Mouse (Mus musculus) frontal cortex, adult 2 months (tissue): ENCODE results near the gene Vezt. TPM values are rescaled to one million over a fixed set of nuclear protein-coding genes. Genes with fewer than 3 reads are reported as not detected.

Experiments
- DNase-seq, 2 experiments: peaks; one replicate each; pipeline ENCODE4 v3.0.0; 2022; ENCODE audit warnings: low spot score in 1 of 2; ENCODE audit errors: extremely low spot score in 1 of 2
- polyA plus RNA-seq: library from polyadenylated mRNA; depleted of rRNA; stranded (reverse); fragments of >200 nt; gene quantifications from 2 replicates; pipeline ENCODE4 v1.2.3, GENCODE M21; 2012

Vezt gene
- polyA plus RNA-seq, 1 experiment, result 38.8 TPM

- DNase-seq, result no peak
Observed at GRCm38 (mm10) chr10:94038366-94039260, 3.0 kb upstream of the Vezt start.

GRCm38 (mm10) chr10:94037596-94037995 lies 2.0 kb upstream of the Vezt start:
- DNase-seq, result no peak

- DNase-seq, result no peak
Observed at GRCm38 (mm10) chr10:94037196-94037595, 1.6 kb upstream of the Vezt start.

GRCm38 (mm10) chr10:94036375-94036758 lies 750 bp upstream of the Vezt start:
- DNase-seq, result peak in 1 of 2 experiments; percentile 35

GRCm38 (mm10) chr10:94034876-94035657 lies 550 bp downstream of the Vezt start:
- DNase-seq, result peak in 1 of 2 experiments; percentile 4

- no peak for DNase-seq
Observed at GRCm38 (mm10) chr10:94031164-94031563, 4.5 kb downstream of the Vezt start.

- no peak for DNase-seq
Observed at GRCm38 (mm10) chr10:94028493-94028892, 7.1 kb downstream of the Vezt start.

- DNase-seq, result no peak
Observed at GRCm38 (mm10) chr10:94025079-94025478, 10.5 kb downstream of the Vezt start.

GRCm38 (mm10) chr10:94021059-94021458 lies 14.6 kb downstream of the Vezt start:
- DNase-seq, result no peak

- DNase-seq, result no peak
Observed at GRCm38 (mm10) chr10:94020587-94020986, 15.0 kb downstream of the Vezt start.

- DNase-seq, result no peak
Observed at GRCm38 (mm10) chr10:94017455-94017854, 18.2 kb downstream of the Vezt start.

GRCm38 (mm10) chr10:94014200-94014599 lies 21.4 kb downstream of the Vezt start:
- no peak for DNase-seq

- DNase-seq, result peak in 1 of 2 experiments; percentile 65
Observed at GRCm38 (mm10) chr10:94013196-94013595, 22.4 kb downstream of the Vezt start.

- no peak for DNase-seq
Observed at GRCm38 (mm10) chr10:94011024-94011423, 24.6 kb downstream of the Vezt start.

- DNase-seq, result no peak
Observed at GRCm38 (mm10) chr10:94009991-94010679, 25.5 kb downstream of the Vezt start.

- no peak for DNase-seq
Observed at GRCm38 (mm10) chr10:94008356-94008755, 27.3 kb downstream of the Vezt start.

- DNase-seq, result no peak
Observed at GRCm38 (mm10) chr10:94000223-94000622, 35.4 kb downstream of the Vezt start.

GRCm38 (mm10) chr10:93999357-93999756 lies 36.3 kb downstream of the Vezt start:
- DNase-seq, result no peak

GRCm38 (mm10) chr10:93995100-93995499 lies 40.5 kb downstream of the Vezt start:
- DNase-seq, result no peak

- DNase-seq, result no peak
Observed at GRCm38 (mm10) chr10:93994136-93994535, 41.5 kb downstream of the Vezt start.

- no peak for DNase-seq
Observed at GRCm38 (mm10) chr10:93985357-93985756, 50.3 kb downstream of the Vezt start.
